Mouse (Mus musculus) E14TG2a.4 (cell line): ENCODE measurements at regions not wholly inside any gene's neighbourhood (a gene's known extent, or its start where the extent isn't known, plus 50 kb on each side); places are given as distances from the start of the nearest gene placed in this dataset.

Source experiments
- CTCF ChIP-seq: conservative IDR thresholded peaks from 2 replicates; pipeline ENCODE4 v1.5.1; 2014; ENCODE audit warnings: low read length
- NANOG ChIP-seq: IDR thresholded peaks from 2 replicates; pipeline ENCODE4 v1.6.1; 2014; ENCODE audit warnings: borderline replicate concordance, low read length, mixed read lengths

- TF ChIP-seq CTCF (no peak), NANOG (no peak)
Measured at GRCm38 (mm10) chr11:111442257-111442656, 376.3 kb downstream of the Kcnj2 start.
